Mouse (Mus musculus) C2C12 (cell line): ENCODE measurements around the gene Apeh.

Experiments
- CEBPB ChIP-seq: IDR thresholded peaks from one replicate; pipeline ENCODE4 v1.6.1; 2011; ENCODE audit warnings: low read depth, mild to moderate bottlenecking, control low read depth, moderate library complexity
- CTCF ChIP-seq: IDR thresholded peaks from one replicate; pipeline ENCODE4 v1.5.1; 2011; ENCODE audit not compliant: control insufficient read depth, insufficient read depth, insufficient read length
- FOSL1 ChIP-seq: IDR thresholded peaks from one replicate; pipeline ENCODE4 v1.8.0; 2011; ENCODE audit warnings: mild to moderate bottlenecking, low read length; ENCODE audit not compliant: poor library complexity, insufficient read depth, severe bottlenecking
- MAX ChIP-seq: IDR thresholded peaks from one replicate; pipeline ENCODE4 v1.6.1; 2011; ENCODE audit warnings: mild to moderate bottlenecking, control low read depth
- MYOD1 ChIP-seq: IDR thresholded peaks from one replicate; pipeline ENCODE4 v1.6.1; 2011; ENCODE audit warnings: low read depth; ENCODE audit not compliant: control insufficient read depth, insufficient read length
- MYOG ChIP-seq: IDR thresholded peaks from one replicate; pipeline ENCODE4 v1.6.1; 2011; ENCODE audit not compliant: control insufficient read depth, insufficient read length; ENCODE audit errors: extremely low read depth
- USF1 ChIP-seq: IDR thresholded peaks from one replicate; pipeline ENCODE4 v1.6.1; 2011; ENCODE audit warnings: low read depth, mild to moderate bottlenecking, control low read depth, moderate library complexity

GRCm38 (mm10) chr9:108129042-108129948 lies 34.9 kb upstream of the Apeh start:
- TF ChIP-seq CTCF (no peak), MYOD1 (no peak), MAX (no peak), USF1 (no peak), CEBPB (no peak), MYOG (no peak), FOSL1 (no peak)
